Mouse (Mus musculus) CH12.LX (cell line): Measurements from ENCODE around the gene Plgrkt.
A peak's percentile ranks its signal among the peaks of the same experiment; 100 is the strongest.

ENCODE experiments used
- CTCF ChIP-seq, 2 experiments: IDR thresholded peaks in 1 of 2; conservative IDR thresholded peaks in 1 of 2; 2 replicates each; pipeline ENCODE4 v1.5.1; 2011 to 2012; ENCODE audit warnings: low read depth in 2 of 2, low read length in 2 of 2, improper control_type of control experiment in 1 of 2, inconsistent platforms in 1 of 2, mild to moderate bottlenecking in 1 of 2, moderate library complexity in 1 of 2
- E2F4 ChIP-seq: IDR thresholded peaks from 2 replicates; pipeline ENCODE4 v1.6.1; 2011; ENCODE audit warnings: low read depth, low read length, improper control_type of control experiment; ENCODE audit not compliant: insufficient replicate concordance
- EP300 ChIP-seq: IDR thresholded peaks from 2 replicates; pipeline ENCODE4 v1.6.1; 2011; ENCODE audit warnings: low read length, improper control_type of control experiment
- ETS1 ChIP-seq: conservative IDR thresholded peaks from 2 replicates; pipeline ENCODE4 v1.6.1; 2012; ENCODE audit warnings: low read depth, mild to moderate bottlenecking, inconsistent platforms, low read length, improper control_type of control experiment, moderate library complexity
- JUN ChIP-seq: IDR thresholded peaks from 2 replicates; pipeline ENCODE4 v1.6.1; 2011; ENCODE audit warnings: low read depth, mild to moderate bottlenecking, low read length, improper control_type of control experiment, moderate library complexity; ENCODE audit not compliant: insufficient read depth
- MYC ChIP-seq: IDR thresholded peaks from 2 replicates; pipeline ENCODE4 v1.6.1; 2011; ENCODE audit warnings: low read depth, mild to moderate bottlenecking, improper control_type of control experiment, low read length
- NRF1 ChIP-seq: IDR thresholded peaks from 2 replicates; pipeline ENCODE4 v1.6.1; 2014; ENCODE audit warnings: low read depth, mild to moderate bottlenecking, inconsistent platforms, low read length, improper control_type of control experiment, moderate library complexity
- POLR2AphosphoS2 ChIP-seq: IDR thresholded peaks from 2 replicates; pipeline ENCODE4 v1.6.1; 2011; ENCODE audit warnings: low read depth, low read length, improper control_type of control experiment
- RAD21 ChIP-seq: IDR thresholded peaks from 2 replicates; pipeline ENCODE4 v1.6.1; 2011; ENCODE audit warnings: low read depth, mild to moderate bottlenecking, low read length, improper control_type of control experiment, moderate library complexity
- TBP ChIP-seq: conservative IDR thresholded peaks from 2 replicates; pipeline ENCODE4 v1.6.1; 2011; ENCODE audit warnings: low read depth, low read length, improper control_type of control experiment
- ZMIZ1 ChIP-seq: IDR thresholded peaks from 2 replicates; pipeline ENCODE4 v1.6.1; 2012; ENCODE audit warnings: low read depth, mild to moderate bottlenecking, inconsistent platforms, low read length, improper control_type of control experiment

GRCm38 (mm10) chr19:29336624-29337023 is 30.6 kb downstream of the Plgrkt start:
- TF ChIP-seq MYC (no peak), JUN (no peak), CTCF (conservative IDR thresholded peaks at IDR 0.05 in 1 of 2, IDR thresholded peaks at IDR 0.05 in 1 of 2; ENCODE audit: low read depth in 2 of 2, low read length in 2 of 2) (peak in 1 of 2 experiments; percentile 42; a peak in 2 of 4 replicates), NRF1 (no peak), TBP (no peak), ZMIZ1 (no peak), POLR2AphosphoS2 (no peak), EP300 (no peak), ETS1 (no peak), E2F4 (no peak), RAD21 (no peak; the same call in none of the 2 replicates)
